Mouse (Mus musculus): Measurements from ENCODE around the gene Fgf12. TPM values are rescaled to one million over a fixed set of nuclear protein-coding genes. Genes with fewer than 3 reads are reported as not detected.

Gene Fgf12
- polyA plus RNA-seq, 2 experiments = 6.0 to 8.1 TPM

DNA sequence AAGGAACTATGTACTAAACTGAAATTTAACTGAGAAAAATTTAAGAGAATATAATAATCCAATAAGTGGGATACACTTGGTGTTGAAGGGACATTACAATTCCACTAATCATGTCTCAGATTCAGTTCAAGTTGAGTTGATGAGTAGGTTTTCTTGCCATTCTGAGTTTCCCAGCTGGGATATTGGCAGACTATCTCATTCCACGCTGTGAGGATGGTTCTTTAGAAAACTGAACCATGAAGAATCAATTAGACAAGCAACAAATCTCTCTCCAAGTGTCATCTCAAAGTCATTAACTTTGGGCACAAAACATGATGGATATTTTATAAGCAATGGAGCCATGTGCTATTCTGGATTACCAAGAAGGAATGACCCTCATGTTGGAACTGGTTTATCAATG lies 449.0 kb downstream of the Fgf12 start:
- no peak overlapping the region for H3K4me3 ChIP-seq (replicated peaks; ENCODE audit: low read length)
- DNase-seq (ENCODE audit: low spot score) = no peak
- no peak for TF ChIP-seq POLR2A (IDR thresholded peaks at IDR 0.05; ENCODE audit: borderline replicate concordance, extremely low read depth, insufficient read depth, insufficient read length)
- H3K27ac ChIP-seq (replicated peaks; ENCODE audit: low read depth, low read length) = no peak overlapping the region
- no peak overlapping the region for H3K9ac ChIP-seq (ENCODE audit: low read depth, low read length, severe bottlenecking)
- ATAC-seq (ENCODE audit: low FRiP score, low read depth) = no peak
- no peaks in the 10 kb centered on the region for H3K9me3 ChIP-seq (ENCODE audit: control insufficient read depth, low read length)
- 62% methylated on average over 1 of the region's 1 CpGs for WGBS
- H3K36me3 ChIP-seq (ENCODE audit: control insufficient read depth, insufficient read depth, low read length) = no peaks in the 10 kb centered on the region
- H3K4me1 ChIP-seq (ENCODE audit: control insufficient read depth, insufficient read depth, low read length) = no peaks in the 10 kb centered on the region
- no peak overlapping the region for H3K4me2 ChIP-seq (replicated peaks; ENCODE audit: low read depth, low read length, severe bottlenecking)
- H3K27me3 ChIP-seq (ENCODE audit: control insufficient read depth, insufficient read depth, low read length) = no peaks in the 10 kb centered on the region

- Histone ChIP-seq H3K4me3 (replicated peaks; ENCODE audit: low read length) (no peak overlapping the region), H3K4me2 (replicated peaks; ENCODE audit: low read depth, low read length, severe bottlenecking) (no peak overlapping the region), H3K9ac (ENCODE audit: low read depth, low read length, severe bottlenecking) (no peak overlapping the region), H3K27ac (replicated peaks; ENCODE audit: low read depth, low read length) (no peak overlapping the region), H3K27me3 (ENCODE audit: control insufficient read depth, insufficient read depth, low read length) (no peaks in the 10 kb centered on the region), H3K9me3 (ENCODE audit: control insufficient read depth, low read length) (no peaks in the 10 kb centered on the region), H3K36me3 (ENCODE audit: control insufficient read depth, insufficient read depth, low read length) (no peaks in the 10 kb centered on the region), H3K4me1 (ENCODE audit: control insufficient read depth, insufficient read depth, low read length) (no peaks in the 10 kb centered on the region)
- WGBS = 19% methylated on average over 4 of the region's 4 CpGs
- TF ChIP-seq POLR2A (IDR thresholded peaks at IDR 0.05; ENCODE audit: borderline replicate concordance, extremely low read depth, insufficient read depth, insufficient read length) = no peak
- peak; percentile 60 for DNase-seq (ENCODE audit: low spot score)
- peak; percentile 41; the same call in 1 of the 2 replicates for ATAC-seq (ENCODE audit: low FRiP score, low read depth)
Observed at GRCm38 (mm10) chr16:28289689-28290330, 463.1 kb downstream of the Fgf12 start.

DNA sequence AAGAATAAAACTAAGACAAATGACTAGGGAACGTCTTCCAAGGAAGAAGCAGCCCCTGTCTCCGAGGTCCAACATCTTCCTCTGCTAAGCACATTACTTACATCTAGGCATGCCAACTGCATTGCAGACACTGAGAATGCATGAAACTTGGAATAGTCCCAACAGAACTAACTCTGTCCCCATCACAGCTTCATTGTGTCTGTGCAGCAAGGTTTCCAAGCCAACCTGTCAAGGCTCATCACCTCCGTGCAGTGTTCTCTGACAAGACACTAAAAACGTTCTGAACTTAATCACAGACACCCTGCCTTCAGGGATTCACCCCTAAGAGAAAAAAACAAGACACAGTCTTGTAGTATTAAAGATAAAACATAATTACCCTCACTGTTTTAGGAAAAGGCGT lies 495.0 kb downstream of the Fgf12 start:
- TF ChIP-seq POLR2A (IDR thresholded peaks at IDR 0.05; ENCODE audit: borderline replicate concordance, extremely low read depth, insufficient read depth, insufficient read length) = no peak
- no peaks in the 10 kb centered on the region for H3K9me3 ChIP-seq (ENCODE audit: control insufficient read depth, low read length)
- no peaks in the 10 kb centered on the region for H3K27me3 ChIP-seq (ENCODE audit: control insufficient read depth, insufficient read depth, low read length)
- H3K4me2 ChIP-seq (replicated peaks; ENCODE audit: low read depth, low read length, severe bottlenecking) = no peak overlapping the region
- no peak overlapping the region for H3K27ac ChIP-seq (replicated peaks; ENCODE audit: low read depth, low read length)
- no peaks in the 10 kb centered on the region for H3K36me3 ChIP-seq (ENCODE audit: control insufficient read depth, insufficient read depth, low read length)
- DNase-seq (ENCODE audit: low spot score) (no peak), ATAC-seq (ENCODE audit: low FRiP score, low read depth) (no peak)
- no peak overlapping the region for H3K9ac ChIP-seq (ENCODE audit: low read depth, low read length, severe bottlenecking)
- WGBS = 65% methylated on average over 5 of the region's 5 CpGs
- no peaks in the 10 kb centered on the region for H3K4me1 ChIP-seq (ENCODE audit: control insufficient read depth, insufficient read depth, low read length)
- H3K4me3 ChIP-seq (replicated peaks; ENCODE audit: low read length) = no peak overlapping the region

DNA sequence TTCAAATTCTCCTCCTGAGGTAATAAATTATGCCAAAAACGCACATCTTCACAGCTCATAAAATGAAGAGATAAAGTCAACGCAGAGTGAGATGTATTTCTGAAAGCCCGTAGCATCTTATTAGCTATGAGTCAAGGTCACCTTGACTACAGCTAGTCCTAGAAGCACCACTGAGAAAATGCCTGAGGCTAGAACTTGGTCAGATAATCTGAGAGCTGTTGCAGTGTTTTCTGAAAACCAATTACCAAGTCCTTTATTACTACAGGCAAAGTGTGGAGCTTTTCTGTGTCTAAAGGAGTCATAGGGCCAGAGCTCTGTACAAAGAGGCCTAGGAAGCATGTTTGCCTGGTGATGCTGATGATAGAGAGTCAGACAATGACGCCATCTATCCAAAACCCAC lies 498.6 kb downstream of the Fgf12 start:
- 84% methylated on average over 4 of the region's 4 CpGs for WGBS
- H3K9me3 ChIP-seq (ENCODE audit: control insufficient read depth, low read length) = no peaks in the 10 kb centered on the region
- TF ChIP-seq POLR2A (IDR thresholded peaks at IDR 0.05; ENCODE audit: borderline replicate concordance, extremely low read depth, insufficient read depth, insufficient read length) = no peak
- no peak for DNase-seq (ENCODE audit: low spot score)
- H3K36me3 ChIP-seq (ENCODE audit: control insufficient read depth, insufficient read depth, low read length) = no peaks in the 10 kb centered on the region
- no peak overlapping the region for H3K4me3 ChIP-seq (replicated peaks; ENCODE audit: low read length)
- H3K27me3 ChIP-seq (ENCODE audit: control insufficient read depth, insufficient read depth, low read length) = no peaks in the 10 kb centered on the region
- no peaks in the 10 kb centered on the region for H3K4me1 ChIP-seq (ENCODE audit: control insufficient read depth, insufficient read depth, low read length)
- no peak overlapping the region for H3K27ac ChIP-seq (replicated peaks; ENCODE audit: low read depth, low read length)
- ATAC-seq (ENCODE audit: low FRiP score, low read depth) = no peak
- H3K9ac ChIP-seq (ENCODE audit: low read depth, low read length, severe bottlenecking) = no peak overlapping the region
- no peak overlapping the region for H3K4me2 ChIP-seq (replicated peaks; ENCODE audit: low read depth, low read length, severe bottlenecking)

- ATAC-seq (ENCODE audit: low FRiP score, low read depth) (no peak), DNase-seq (ENCODE audit: low spot score) (no peak)
- WGBS = 80% methylated on average over 3 of the region's 3 CpGs
- TF ChIP-seq POLR2A (IDR thresholded peaks at IDR 0.05; ENCODE audit: borderline replicate concordance, extremely low read depth, insufficient read depth, insufficient read length) = no peak
- Histone ChIP-seq H3K4me2 (replicated peaks; ENCODE audit: low read depth, low read length, severe bottlenecking) (no peak overlapping the region), H3K9ac (ENCODE audit: low read depth, low read length, severe bottlenecking) (no peak overlapping the region), H3K4me1 (ENCODE audit: control insufficient read depth, insufficient read depth, low read length) (no peaks in the 10 kb centered on the region), H3K36me3 (ENCODE audit: control insufficient read depth, insufficient read depth, low read length) (no peaks in the 10 kb centered on the region), H3K9me3 (ENCODE audit: control insufficient read depth, low read length) (no peaks in the 10 kb centered on the region), H3K4me3 (replicated peaks; ENCODE audit: low read length) (no peak overlapping the region), H3K27me3 (ENCODE audit: control insufficient read depth, insufficient read depth, low read length) (no peaks in the 10 kb centered on the region), H3K27ac (replicated peaks; ENCODE audit: low read depth, low read length) (no peak overlapping the region)
Observed at GRCm38 (mm10) chr16:28251930-28252329, 500.9 kb downstream of the Fgf12 start.

Data from limb, embryonic 14.5 days (tissue).